Mouse (Mus musculus): Measurements from ENCODE around the gene Trim62. TPM values are rescaled to one million over a fixed set of nuclear protein-coding genes. Genes with fewer than 3 reads are reported as not detected.

The Trim62 gene
- polyA plus RNA-seq (2016; fragmentation: Nextera tagmentation; extraction: Ambion mirVana): 11.4 and 13.0 TPM in 2 replicates

- Histone ChIP-seq H3K27me3 (no peaks in the 10 kb centered on the region), H3K4me2 (peak within 1 kb of the TSS; percentile 97), H3K27ac (peak within 1 kb of the TSS; percentile 53), H3K4me1 (replicated peaks) (peaks cover 52% of the 10 kb centered on the region), H3K9me3 (peaks cover 5% of the 10 kb centered on the region; the same call in 1 of the 2 replicates), H3K9ac (replicated peaks) (peak within 1 kb of the TSS; percentile 69), H3K36me3 (peaks cover 15% of the 10 kb centered on the region), H3K4me3 (replicated peaks) (peak within 1 kb of the TSS; percentile 77)
- 2% methylated on average over 28 of the region's 37 CpGs for WGBS
- ATAC-seq (ENCODE audit: insufficient number of reproducible peaks, insufficient read depth, low FRiP score, low TSS enrichment, low read depth): peak; percentile 57
These were observed at the start of gene Trim62 for GRCm38 (mm10) chr4:128883379-128883781. TSS of gene Trim62 (plus strand) at chr4:128883580.

- no peak overlapping the region for H3K4me2 ChIP-seq
These were observed 45.2 kb upstream of the Trim62 start for GRCm38 (mm10) chr4:128838202-128838601.

DNA sequence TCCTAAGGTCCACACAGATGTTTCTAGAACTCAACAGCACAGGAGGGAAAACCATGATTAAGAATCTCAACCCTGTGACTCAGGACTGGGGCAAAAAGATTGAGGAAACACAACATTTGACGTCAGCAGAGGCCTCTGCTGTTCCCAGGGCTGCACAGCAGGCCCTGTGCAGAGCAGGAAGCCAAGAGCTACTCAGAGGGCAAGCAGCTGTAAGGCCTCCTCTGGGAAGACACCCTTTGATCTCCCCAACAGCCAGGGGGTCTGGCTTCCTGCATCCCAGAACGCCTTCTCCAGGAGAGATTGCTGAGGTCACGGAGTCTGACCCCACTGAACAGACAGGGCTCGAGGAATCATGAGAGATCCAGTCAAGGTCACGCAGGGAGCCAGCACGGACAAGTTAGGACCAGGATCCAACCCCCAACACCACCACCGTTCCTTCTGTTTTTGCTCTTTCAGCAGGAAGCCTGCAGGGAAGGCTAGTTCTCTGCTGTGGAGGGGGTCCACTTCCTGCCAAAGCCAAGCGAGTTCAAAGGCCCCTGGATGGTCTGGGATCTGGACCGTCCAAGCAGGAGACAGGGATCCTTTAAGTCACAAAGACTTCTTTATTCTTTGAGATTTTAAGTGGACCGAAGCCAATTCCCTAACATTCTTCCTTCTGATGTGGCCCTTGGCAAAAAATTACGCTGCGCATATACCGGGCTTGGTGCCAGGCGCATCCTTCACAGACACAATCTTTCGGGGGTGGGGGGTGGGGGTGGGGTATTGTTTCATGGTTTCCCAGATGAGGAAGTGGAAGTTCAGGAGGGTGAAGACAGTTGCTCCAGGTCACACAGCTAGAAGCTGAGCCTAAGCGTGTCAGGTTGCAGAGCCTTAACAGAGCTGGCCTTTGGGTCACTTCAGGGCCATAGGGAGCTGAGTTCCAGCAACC lies 43.3 kb upstream of the Trim62 start:
- Histone ChIP-seq H3K4me2 (no peak overlapping the region), H3K4me3 (replicated peaks) (no peak overlapping the region)
- ATAC-seq (ENCODE audit: insufficient number of reproducible peaks, insufficient read depth, low FRiP score, low TSS enrichment, low read depth): peak; percentile 52; the same call in 1 of the 2 replicates

More at GRCm38 (mm10) chr4:128838202-128838601, 45.2 kb upstream of the Trim62 start:
- H3K36me3 ChIP-seq: no peaks in the 10 kb centered on the region
- ATAC-seq (ENCODE audit: insufficient number of reproducible peaks, insufficient read depth, low FRiP score, low TSS enrichment, low read depth): no peak
- H3K4me1 ChIP-seq (replicated peaks): peaks cover 26% of the 10 kb centered on the region
- WGBS: 64% methylated on average over 5 of the region's 5 CpGs
- H3K27ac ChIP-seq: 0 out of 2 replicates have a peak overlapping the region, but pooled peaks have one; percentile 20
- H3K9me3 ChIP-seq: no peaks in the 10 kb centered on the region
- no peaks in the 10 kb centered on the region for H3K27me3 ChIP-seq
- no peak overlapping the region for H3K4me3 ChIP-seq (replicated peaks)
- no peak overlapping the region for H3K9ac ChIP-seq (replicated peaks)

GRCm38 (mm10) chr4:128841259-128841658 lies 42.1 kb upstream of the Trim62 start:
- Histone ChIP-seq H3K4me1 (replicated peaks) (peaks cover 31% of the 10 kb centered on the region), H3K27ac (no peak overlapping the region), H3K9ac (replicated peaks) (no peak overlapping the region), H3K4me2 (no peak overlapping the region), H3K27me3 (no peaks in the 10 kb centered on the region), H3K4me3 (replicated peaks) (no peak overlapping the region), H3K9me3 (no peaks in the 10 kb centered on the region), H3K36me3 (no peaks in the 10 kb centered on the region)
- ATAC-seq (ENCODE audit: insufficient number of reproducible peaks, insufficient read depth, low FRiP score, low TSS enrichment, low read depth): no peak
- 84% methylated on average over 8 of the region's 8 CpGs for WGBS

More for the DNA sequence above, 43.3 kb upstream of the Trim62 start:
- no peaks in the 10 kb centered on the region for H3K36me3 ChIP-seq
- WGBS: 34% methylated on average over 16 of the region's 16 CpGs
- no peaks in the 10 kb centered on the region for H3K9me3 ChIP-seq
- peak overlapping the region; percentile 69 for H3K27ac ChIP-seq
- no peak overlapping the region for H3K9ac ChIP-seq (replicated peaks)
- no peaks in the 10 kb centered on the region for H3K27me3 ChIP-seq
- peaks cover 31% of the 10 kb centered on the region for H3K4me1 ChIP-seq (replicated peaks)

DNA sequence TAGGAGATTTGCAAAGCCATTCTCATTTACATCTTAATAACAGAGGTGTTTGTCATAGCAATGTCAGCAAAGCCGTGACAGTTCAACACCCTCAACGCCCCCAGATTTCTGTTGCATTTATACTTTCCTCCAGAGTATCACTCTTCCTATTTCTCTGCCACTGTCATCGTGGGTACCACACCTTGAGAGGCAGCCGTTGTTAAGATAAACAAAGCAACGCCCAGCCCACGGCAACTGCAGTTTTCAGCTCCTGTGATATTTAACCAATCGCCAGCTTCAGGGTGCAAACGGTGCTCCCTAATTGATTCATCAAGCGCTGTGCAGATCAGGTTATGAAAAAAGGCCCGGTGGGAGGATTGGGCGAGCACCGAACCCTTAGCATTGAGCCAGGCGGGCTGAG lies 38.8 kb upstream of the Trim62 start:
- no peak overlapping the region for H3K9ac ChIP-seq (replicated peaks)
- peaks cover 21% of the 10 kb centered on the region for H3K4me1 ChIP-seq (replicated peaks)
- H3K27ac ChIP-seq: no peak overlapping the region
- H3K27me3 ChIP-seq: no peaks in the 10 kb centered on the region
- no peak overlapping the region for H3K4me3 ChIP-seq (replicated peaks)
- 45% methylated on average over 13 of the region's 13 CpGs for WGBS
- H3K9me3 ChIP-seq: no peaks in the 10 kb centered on the region
- no peak for ATAC-seq (ENCODE audit: insufficient number of reproducible peaks, insufficient read depth, low FRiP score, low TSS enrichment, low read depth)
- H3K4me2 ChIP-seq: no peak overlapping the region
- no peaks in the 10 kb centered on the region for H3K36me3 ChIP-seq

- no peaks in the 10 kb centered on the region for H3K9me3 ChIP-seq
- H3K36me3 ChIP-seq: no peaks in the 10 kb centered on the region
- H3K9ac ChIP-seq (replicated peaks): no peak overlapping the region
- ATAC-seq (ENCODE audit: insufficient number of reproducible peaks, insufficient read depth, low FRiP score, low TSS enrichment, low read depth): no peak
- no peak overlapping the region for H3K4me3 ChIP-seq (replicated peaks)
- no peaks in the 10 kb centered on the region for H3K27me3 ChIP-seq
- 75% methylated on average over 12 of the region's 12 CpGs for WGBS
- peaks cover 12% of the 10 kb centered on the region for H3K4me1 ChIP-seq (replicated peaks)
- no peak overlapping the region for H3K27ac ChIP-seq
- no peak overlapping the region for H3K4me2 ChIP-seq
These were observed 37.9 kb upstream of the Trim62 start for GRCm38 (mm10) chr4:128845367-128845973.

GRCm38 (mm10) chr4:128848961-128849360 lies 34.4 kb upstream of the Trim62 start:
- Histone ChIP-seq H3K4me3 (replicated peaks) (no peak overlapping the region), H3K9ac (replicated peaks) (no peak overlapping the region), H3K4me2 (no peak overlapping the region), H3K36me3 (no peaks in the 10 kb centered on the region), H3K4me1 (replicated peaks) (peaks cover 4% of the 10 kb centered on the region; the same call in 1 of the 2 replicates), H3K27me3 (no peaks in the 10 kb centered on the region), H3K27ac (no peak overlapping the region), H3K9me3 (no peaks in the 10 kb centered on the region)
- no peak for ATAC-seq (ENCODE audit: insufficient number of reproducible peaks, insufficient read depth, low FRiP score, low TSS enrichment, low read depth)
- WGBS: 85% methylated on average over 3 of the region's 3 CpGs

DNA sequence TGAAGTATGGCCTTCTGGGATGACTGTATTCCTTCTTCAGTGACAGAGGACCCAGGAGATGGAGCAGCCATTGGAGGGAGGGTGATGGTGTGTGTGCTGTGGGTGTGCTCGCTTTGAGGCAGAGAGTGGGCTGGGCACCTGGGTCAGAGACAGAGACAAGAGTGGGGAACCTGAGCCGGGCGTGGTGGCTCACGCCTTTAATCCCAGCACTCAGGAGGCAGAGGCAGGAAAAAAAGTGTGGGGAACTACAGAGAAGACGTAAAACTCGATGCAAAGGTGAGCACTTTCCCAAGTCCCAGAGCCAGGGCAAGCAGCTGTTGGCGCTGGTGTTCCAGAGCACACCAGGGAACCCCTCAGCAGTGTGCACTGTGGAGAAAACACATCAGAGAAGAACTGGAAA lies 33.7 kb upstream of the Trim62 start:
- Histone ChIP-seq H3K9ac (replicated peaks) (no peak overlapping the region), H3K4me3 (replicated peaks) (no peak overlapping the region), H3K4me2 (no peak overlapping the region), H3K27ac (no peak overlapping the region), H3K9me3 (no peaks in the 10 kb centered on the region), H3K36me3 (no peaks in the 10 kb centered on the region), H3K27me3 (no peaks in the 10 kb centered on the region), H3K4me1 (replicated peaks) (peaks cover 2% of the 10 kb centered on the region; the same call in 1 of the 2 replicates)
- ATAC-seq (ENCODE audit: insufficient number of reproducible peaks, insufficient read depth, low FRiP score, low TSS enrichment, low read depth): no peak
- WGBS: 64% methylated on average over 7 of the region's 7 CpGs

DNA sequence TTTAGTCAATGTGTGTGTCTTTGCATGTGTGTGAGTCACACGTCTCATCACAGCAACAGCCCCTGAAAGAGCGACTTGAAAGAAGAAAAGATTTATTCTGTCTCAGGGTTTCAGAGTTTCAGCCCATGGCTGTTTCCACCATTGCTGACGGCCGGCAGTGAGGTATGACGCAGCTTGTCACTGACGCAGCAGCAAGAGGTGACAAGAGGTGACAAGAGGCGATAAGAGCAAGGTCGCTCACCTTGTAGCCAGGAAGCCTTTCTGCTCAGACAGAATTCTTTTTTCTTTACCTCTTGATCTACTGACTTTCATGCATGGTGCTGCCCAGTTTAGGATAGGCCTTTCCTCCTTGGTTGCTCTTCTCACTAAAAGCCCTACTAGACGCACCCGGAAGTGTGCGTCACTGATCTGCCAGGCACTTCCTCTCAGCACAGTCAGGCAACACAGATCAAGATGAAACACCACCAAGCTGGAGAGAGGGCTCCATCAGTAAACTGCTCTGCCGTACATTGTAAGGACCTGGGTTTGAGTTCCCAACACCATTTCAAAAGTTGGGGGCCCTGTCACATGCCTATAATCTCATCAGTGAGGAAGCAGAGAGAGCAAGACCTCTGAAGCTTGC lies 31.0 kb upstream of the Trim62 start:
- no peaks in the 10 kb centered on the region for H3K27me3 ChIP-seq
- H3K36me3 ChIP-seq: no peaks in the 10 kb centered on the region
- ATAC-seq (ENCODE audit: insufficient number of reproducible peaks, insufficient read depth, low FRiP score, low TSS enrichment, low read depth): no peak
- H3K4me2 ChIP-seq: no peak overlapping the region
- H3K9ac ChIP-seq (replicated peaks): no peak overlapping the region
- no peak overlapping the region for H3K27ac ChIP-seq
- peaks cover 2% of the 10 kb centered on the region; the same call in 1 of the 2 replicates for H3K4me1 ChIP-seq (replicated peaks)
- H3K9me3 ChIP-seq: no peaks in the 10 kb centered on the region
- 84% methylated on average over 12 of the region's 12 CpGs for WGBS
- no peak overlapping the region for H3K4me3 ChIP-seq (replicated peaks)

- Histone ChIP-seq H3K4me2 (no peak overlapping the region), H3K27ac (no peak overlapping the region), H3K9ac (replicated peaks) (no peak overlapping the region), H3K4me1 (replicated peaks) (peaks cover 3% of the 10 kb centered on the region; the same call in 1 of the 2 replicates), H3K27me3 (no peaks in the 10 kb centered on the region), H3K9me3 (no peaks in the 10 kb centered on the region), H3K36me3 (no peaks in the 10 kb centered on the region), H3K4me3 (replicated peaks) (no peak overlapping the region)
- ATAC-seq (ENCODE audit: insufficient number of reproducible peaks, insufficient read depth, low FRiP score, low TSS enrichment, low read depth): no peak
- whole genome bisulfite sequencing: 88% methylated on average over 11 of the region's 11 CpGs
These were observed 30.3 kb upstream of the Trim62 start for GRCm38 (mm10) chr4:128853117-128853516.

- 86% methylated on average over 4 of the region's 4 CpGs for WGBS
- no peak for ATAC-seq (ENCODE audit: insufficient number of reproducible peaks, insufficient read depth, low FRiP score, low TSS enrichment, low read depth)
These were observed 27.8 kb upstream of the Trim62 start for GRCm38 (mm10) chr4:128855613-128856040.

More at GRCm38 (mm10) chr4:128855613-128856040, 27.8 kb upstream of the Trim62 start:
- Histone ChIP-seq H3K27ac (no peak overlapping the region), H3K27me3 (no peaks in the 10 kb centered on the region), H3K36me3 (no peaks in the 10 kb centered on the region), H3K4me2 (no peak overlapping the region), H3K4me3 (replicated peaks) (no peak overlapping the region), H3K9me3 (peaks cover 7% of the 10 kb centered on the region), H3K4me1 (replicated peaks) (peaks cover 3% of the 10 kb centered on the region; the same call in 1 of the 2 replicates), H3K9ac (replicated peaks) (no peak overlapping the region)
